Mouse (Mus musculus) testis, postnatal 10 days (tissue): ENCODE data around the gene Olfr1387.
"Not testable (repeated sequence)": the region's sequence is repeated elsewhere in the genome, so short reads cannot be mapped to it uniquely, and the experiment has no call there.

Experiments used
- DNase-seq: peaks from one replicate; pipeline ENCODE4 v3.0.0; 2021; ENCODE audit warnings: low spot score

Olfr1387 gene

GRCm38 (mm10) chr11:49455043-49455442 lies at the start of gene Olfr1387:
Olfr1387 (plus strand) TSS chr11:49455343.
- no peak for DNase-seq

- no peak for DNase-seq
Observed at GRCm38 (mm10) chr11:49406784-49407183, 48.4 kb upstream of the Olfr1387 start.

GRCm38 (mm10) chr11:49410540-49410939 lies 44.6 kb upstream of the Olfr1387 start:
- DNase-seq: no peak

DNA sequence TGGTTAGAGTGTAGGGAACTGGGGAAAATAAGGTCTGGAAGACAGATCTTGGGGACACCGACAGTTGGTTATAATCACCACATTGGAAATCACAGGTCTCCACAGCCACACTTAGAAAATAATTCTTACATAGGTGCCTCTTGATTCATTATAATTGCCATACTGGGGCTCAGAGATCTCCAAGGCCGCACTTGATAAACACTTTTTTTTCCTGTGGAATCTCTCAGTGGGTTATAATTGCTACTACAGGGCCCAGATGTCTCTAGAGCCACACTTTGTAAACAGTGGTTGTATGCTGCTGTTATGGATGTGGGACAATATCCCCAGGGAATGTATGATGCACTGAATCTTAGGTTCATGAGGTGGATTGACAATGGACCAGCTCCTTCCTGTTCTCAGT lies 32.4 kb upstream of the Olfr1387 start, which contains the start of gene Olfr1389:
Gene Olfr1389, plus strand, starts transcription at position 301 of the 400 bp plus-strand sequence.
- no peak for DNase-seq

GRCm38 (mm10) chr11:49425257-49425927 lies 29.8 kb upstream of the Olfr1387 start:
- DNase-seq: no peak

GRCm38 (mm10) chr11:49429641-49430040 lies 25.5 kb upstream of the Olfr1387 start:
- DNase-seq: no peak

DNA sequence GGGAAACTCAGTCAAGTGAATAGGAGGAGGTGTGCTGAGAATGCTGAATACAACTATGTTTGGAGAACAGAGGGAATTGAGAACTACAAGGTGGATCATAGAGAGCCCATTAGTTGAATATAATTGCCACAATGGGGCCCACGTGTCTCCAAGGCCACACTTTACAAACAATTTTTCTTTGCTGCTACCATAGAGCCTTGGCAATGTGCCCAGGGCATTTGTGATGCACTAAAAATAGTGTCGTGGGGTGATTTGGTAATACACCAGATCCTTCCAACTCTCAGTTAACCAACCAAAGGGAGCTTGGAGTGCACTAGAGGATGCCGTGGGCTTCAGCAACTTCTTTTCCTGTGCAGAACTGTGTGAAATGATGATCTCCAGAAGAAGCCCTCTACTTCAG lies 18.7 kb upstream of the Olfr1387 start, which contains the start of gene Olfr1388:
Gene Olfr1388, plus strand, starts transcription at position 214 of the 400 bp plus-strand sequence.
- peak; percentile 40 for DNase-seq

DNA sequence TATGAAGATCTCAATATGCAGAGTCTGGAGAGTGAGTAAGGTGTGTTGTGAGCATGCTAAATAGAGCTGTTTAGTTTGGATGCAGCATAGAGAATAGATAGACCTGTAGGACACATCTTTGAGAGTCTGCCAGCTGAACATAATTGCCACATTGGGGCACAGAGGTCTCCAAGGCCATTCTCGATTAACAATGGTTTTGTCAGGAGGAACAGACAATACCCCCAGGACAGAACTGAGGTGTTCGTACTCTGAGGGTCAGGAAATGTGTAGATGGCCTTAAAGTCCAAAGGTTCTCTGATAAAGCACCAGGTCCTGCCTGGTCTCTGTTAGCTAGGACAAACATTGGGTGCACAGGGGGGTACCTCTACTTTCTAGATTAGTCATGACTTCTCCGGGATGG lies 9.6 kb downstream of the Olfr1387 start, which contains the start of gene Olfr1386:
Gene Olfr1386, plus strand, starts transcription at position 301 of the 400 bp plus-strand sequence.
- DNase-seq: not testable (repeated sequence)

DNA sequence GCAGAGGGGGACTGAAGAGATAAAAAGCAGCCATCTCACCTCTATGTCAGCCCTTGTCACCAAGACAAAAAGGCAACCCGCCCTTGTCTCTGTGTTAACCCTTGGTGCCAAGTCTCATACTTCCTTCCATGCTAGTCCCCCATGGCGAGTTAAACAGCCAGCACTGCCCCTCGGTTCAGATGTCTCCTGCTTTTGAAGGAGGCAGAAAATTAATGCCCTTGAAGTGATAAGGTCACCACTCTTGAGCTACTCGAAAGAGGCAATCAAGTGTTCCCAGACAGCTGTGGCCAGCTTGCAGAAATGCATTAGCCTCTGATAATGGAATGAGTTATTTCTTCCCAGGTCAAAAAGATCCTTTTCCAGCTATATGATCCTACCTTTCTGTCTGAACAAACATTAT lies 30.8 kb downstream of the Olfr1387 start:
- no peak for DNase-seq

DNA sequence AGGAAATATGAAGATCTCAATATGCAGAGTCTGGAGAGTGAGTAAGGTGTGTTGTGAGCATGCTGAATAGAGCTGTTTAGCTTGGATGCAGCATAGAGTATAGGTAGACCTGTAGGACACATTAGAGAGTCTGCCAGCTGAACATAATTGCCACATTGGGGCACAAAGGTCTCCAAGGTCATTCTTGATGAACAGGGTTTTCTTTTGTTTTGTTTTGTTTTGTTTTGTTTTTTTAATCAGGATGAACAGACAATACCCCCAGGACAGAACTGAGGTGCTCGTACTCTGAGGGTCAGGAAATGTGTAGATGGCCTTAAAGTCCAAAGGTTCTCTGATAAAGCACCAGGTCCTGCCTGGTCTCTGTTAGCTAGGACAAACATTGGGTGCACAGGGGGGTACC lies 33.6 kb downstream of the Olfr1387 start, which contains the start of gene Olfr1385:
Gene Olfr1385, plus strand, starts transcription at position 301 of the 400 bp plus-strand sequence.
- not testable (repeated sequence) for DNase-seq
